Mouse (Mus musculus) megakaryocyte, embryonic 14.5 days (primary cell): ENCODE measurements at regions not wholly inside any gene's neighbourhood (a gene's known extent, or its start where the extent isn't known, plus 50 kb on each side); places are given as distances from the start of the nearest gene placed in this dataset.

ENCODE experiments used
- FLI1 ChIP-seq: IDR thresholded peaks from 2 replicates; pipeline ENCODE4 v1.6.1; 2012; ENCODE audit warnings: low read length, inconsistent platforms, mixed read lengths
- GATA1 ChIP-seq: IDR thresholded peaks from 3 replicates; pipeline ENCODE4 v1.6.1; 2012; ENCODE audit warnings: mixed read lengths, low read length, inconsistent platforms, borderline replicate concordance

DNA sequence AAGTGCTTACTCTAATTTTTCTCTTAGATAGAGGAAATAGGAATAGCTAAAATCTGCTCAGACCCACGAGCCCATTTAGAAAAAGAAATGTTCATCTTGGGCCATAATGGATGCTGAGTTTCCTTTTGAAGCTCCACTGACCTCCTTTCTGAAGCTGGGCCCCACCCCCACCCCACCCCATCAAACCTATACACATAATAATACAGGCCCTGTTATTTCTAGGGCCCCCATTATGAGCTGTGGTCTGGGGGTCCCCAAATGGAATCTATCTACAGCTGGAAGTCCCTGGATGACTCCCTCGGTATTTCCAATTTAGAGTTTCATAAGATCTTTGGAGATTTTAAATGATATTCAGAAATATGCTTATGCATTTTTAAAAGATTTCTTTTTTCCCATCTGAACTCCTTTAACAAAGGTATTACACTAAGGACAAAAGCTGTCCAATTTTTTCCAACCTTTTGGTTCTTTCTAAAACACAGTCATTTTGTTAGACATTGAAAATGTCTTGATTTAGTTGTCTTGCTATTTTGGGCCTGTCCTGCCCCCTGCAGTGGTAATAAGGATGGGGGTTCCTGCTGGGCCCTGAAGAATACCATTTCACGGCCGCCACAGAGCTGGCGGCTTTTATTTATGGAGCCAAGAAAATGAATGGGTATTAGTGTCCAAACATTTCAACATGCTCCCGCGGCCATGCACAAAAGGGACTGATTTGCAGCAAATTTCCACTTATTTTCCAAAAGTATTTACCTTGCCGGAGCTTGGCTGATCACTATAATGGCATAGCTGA, 363.1 kb downstream of the Nr2f2 start:
- TF ChIP-seq GATA1 (no peak), FLI1 (no peak)
